In the genomic region with DNA sequence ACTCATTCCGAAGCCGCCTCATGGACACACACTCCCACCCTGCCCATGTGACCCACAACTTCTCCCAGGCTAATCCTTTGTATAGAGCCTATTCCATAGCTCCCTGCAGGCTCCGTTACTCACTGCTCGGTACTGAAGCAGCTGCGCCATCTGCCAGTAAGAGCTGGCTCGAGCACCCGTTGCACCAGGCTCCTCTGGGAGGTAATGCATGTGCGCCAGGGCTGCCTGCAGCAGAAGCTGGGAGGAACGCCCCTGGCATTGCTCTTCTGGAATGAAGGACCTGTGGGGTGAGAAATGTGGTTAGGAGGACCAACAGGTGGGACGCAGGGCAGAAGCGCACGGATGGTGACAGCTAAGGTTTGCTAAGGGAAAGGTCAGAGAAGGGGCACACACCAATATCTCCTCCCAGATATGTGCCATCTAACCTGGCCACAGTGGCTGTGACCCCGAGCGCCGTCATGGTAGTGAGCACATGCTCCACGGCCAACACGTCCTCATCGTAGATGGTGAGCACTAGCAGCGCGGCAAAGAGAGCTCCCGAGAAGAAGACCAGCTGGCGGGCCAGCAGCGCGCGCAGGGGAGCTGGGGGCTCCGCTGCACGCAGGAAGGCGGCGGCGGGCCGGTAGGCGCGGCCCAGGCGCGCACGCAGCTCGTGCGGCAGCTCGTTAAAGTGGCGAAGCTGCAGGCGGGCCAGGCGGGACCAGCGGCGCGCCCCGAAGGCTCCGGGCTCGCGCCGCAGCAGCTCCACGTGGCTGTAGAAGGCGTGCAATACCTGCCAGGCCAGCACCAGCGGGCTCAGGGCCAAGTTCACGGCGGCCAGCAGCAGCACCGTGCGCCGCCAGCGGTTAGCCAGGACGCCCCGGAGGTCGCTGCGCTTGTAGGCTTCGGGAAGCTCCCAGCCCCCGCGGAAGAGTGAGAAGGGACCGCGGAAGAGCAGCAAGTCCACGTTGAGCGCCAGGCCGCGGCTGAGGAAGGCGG, we compare ENCODE assay signal across 8 mouse cellular contexts. TPM values are rescaled to one million over a fixed set of nuclear protein-coding genes. Genes with fewer than 3 reads are reported as not detected.
DNase-seq lines count a peak whose midpoint lies in the region; ATAC-seq lines count a peak whose summit lies in the region.

No protein-coding gene starts in this region.

- intact Hi-C loops in left cerebral cortex, postnatal 36 days (cut with DNase I), result loop anchor here (5.0 kb wide), 1 partner anchor 35 kb away; the partner anchor contains the start of gene Kcnh2

- no peaks in the 10 kb centered on the region for H3K9me3 ChIP-seq in intestine, embryonic 16.5 days (ENCODE audit: control insufficient read depth, low read length)

- H3K4me2 ChIP-seq in intestine, embryonic 16.5 days (ENCODE audit: low read depth, low read length), result peak overlapping the region; percentile 95

- H3K27ac ChIP-seq in intestine, embryonic 16.5 days (ENCODE audit: low read length), result peak overlapping the region; percentile 57

- peak; percentile 49 for ATAC-seq in intestine, embryonic 16.5 days
- ATAC-seq in megakaryocyte-erythroid progenitor cell, adult 5-6 weeks (replicated peaks; ENCODE audit: low FRiP score, low TSS enrichment, poor library complexity, severe bottlenecking), result 0 out of 2 replicates have a peak, but pooled peaks have one; percentile 18

- under 1% methylated on average over 72 of the region's 73 CpGs for WGBS in intestine, embryonic 16.5 days

- DNase-seq in cerebellum, adult 8-10 months, result peak; percentile 41
- DNase-seq in cerebellum, adult 11 months, result no peak
- peak; percentile 44 to 48 for DNase-seq in cerebellum, postnatal 36 days
- peak; percentile 67 for DNase-seq in gastrocnemius, postnatal 25 days
- DNase-seq in left cerebral cortex, postnatal 36 days (ENCODE audit: low spot score in 2 of 2), result peak; percentile 59 to 66
- DNase-seq in splenic B cell, adult 2 months (ENCODE audit: low read depth, low spot score), result peak; percentile 24

- peaks cover 47% of the 10 kb centered on the region for H3K4me1 ChIP-seq in intestine, embryonic 16.5 days (ENCODE audit: control insufficient read depth, insufficient read depth, low read length)

- H3K4me3 ChIP-seq in intestine, embryonic 16.5 days (ENCODE audit: low read length), result peak overlapping the region; percentile 55

- no peaks in the 10 kb centered on the region for H3K36me3 ChIP-seq in intestine, embryonic 16.5 days (ENCODE audit: control insufficient read depth, insufficient read depth, low read length)
- H3K36me3 ChIP-seq in splenic B cell, adult 2 months (ENCODE audit: control insufficient read depth, insufficient read depth, low read length, poor library complexity, severe bottlenecking), result no peaks in the 10 kb centered on the region

- peak overlapping the region; percentile 79 for H3K9ac ChIP-seq in intestine, embryonic 16.5 days (ENCODE audit: low read depth, low read length)

- H3K27me3 ChIP-seq in intestine, embryonic 16.5 days (replicated peaks; ENCODE audit: control insufficient read depth, insufficient read depth, low read length), result peaks cover 7% of the 10 kb centered on the region; the same call in 1 of the 2 replicates
- H3K27me3 ChIP-seq in splenic B cell, adult 2 months (ENCODE audit: control insufficient read depth, insufficient read depth, low read length, poor library complexity, severe bottlenecking), result no peaks in the 10 kb centered on the region

RNA-seq across cellular contexts. Expression of gene Atg9b, which starts 4.4 kb away (rescaled TPM):
- total RNA-seq in gastrocnemius, postnatal 25 days (2021), result under 1 TPM; 0.10 to 0.19 TPM
- 1.7 and 2.0 TPM in 2 replicates for polyA plus RNA-seq in intestine, embryonic 16.5 days (2015; fragmentation: Nextera tagmentation; extraction: Ambion mirVana)
- total RNA-seq in left cerebral cortex, postnatal 36 days (2021), result 1 to 10 TPM; 2.4 to 4.4 TPM
- 1.9 and 5.2 TPM in 2 replicates for total RNA-seq in megakaryocyte-erythroid progenitor cell, adult 5-6 weeks (2014; fragmentation: Nextera tagmentation)
- total RNA-seq in megakaryocyte-erythroid progenitor cell, adult 5-6 weeks (2017), result 1.1 and 7.3 TPM in 2 replicates

RNA-seq across cellular contexts. Expression of gene Abcb8, which starts 5.9 kb away (rescaled TPM):
- total RNA-seq in gastrocnemius, postnatal 25 days (2021), result 10 to 100 TPM; 33.1 to 40.2 TPM
- polyA plus RNA-seq in intestine, embryonic 16.5 days (2015; fragmentation: Nextera tagmentation; extraction: Ambion mirVana), result 89.8 and 91.3 TPM in 2 replicates
- 10 to 100 TPM; 52.1 to 57.4 TPM for total RNA-seq in left cerebral cortex, postnatal 36 days (2021)
- total RNA-seq in megakaryocyte-erythroid progenitor cell, adult 5-6 weeks (2014; fragmentation: Nextera tagmentation), result 59.4 and 83.4 TPM in 2 replicates
- 8.3 and 24.8 TPM in 2 replicates for total RNA-seq in megakaryocyte-erythroid progenitor cell, adult 5-6 weeks (2017)

RNA-seq across cellular contexts. Expression of gene Nos3, which starts 22.9 kb away (rescaled TPM):
- 1 to 10 TPM; 5.6 to 7.7 TPM for total RNA-seq in gastrocnemius, postnatal 25 days (2021)
- polyA plus RNA-seq in intestine, embryonic 16.5 days (2015; fragmentation: Nextera tagmentation; extraction: Ambion mirVana), result 7.0 and 7.7 TPM in 2 replicates
- total RNA-seq in left cerebral cortex, postnatal 36 days (2021), result 10 to 100 TPM in 1 of 2 experiments, 1 to 10 TPM in 1; 6.9 to 10.8 TPM
- not detected in 2 replicates for total RNA-seq in megakaryocyte-erythroid progenitor cell, adult 5-6 weeks (2014; fragmentation: Nextera tagmentation)
- total RNA-seq in megakaryocyte-erythroid progenitor cell, adult 5-6 weeks (2017), result 0.23 TPM in 1 of 2 replicates, not detected in the other

RNA-seq across cellular contexts. Expression of gene Asic3, which starts 25.6 kb away (rescaled TPM):
- total RNA-seq in gastrocnemius, postnatal 25 days (2021), result under 1 TPM in 1 of 2 experiments, not detected in 1; 0.19 TPM
- polyA plus RNA-seq in intestine, embryonic 16.5 days (2015; fragmentation: Nextera tagmentation; extraction: Ambion mirVana), result 0.12 and 0.57 TPM in 2 replicates
- not detected for total RNA-seq in left cerebral cortex, postnatal 36 days (2021)
- 1.4 TPM in 1 of 2 replicates, not detected in the other for total RNA-seq in megakaryocyte-erythroid progenitor cell, adult 5-6 weeks (2014; fragmentation: Nextera tagmentation)
- total RNA-seq in megakaryocyte-erythroid progenitor cell, adult 5-6 weeks (2017), result not detected in 2 replicates

RNA-seq across cellular contexts. Expression of gene Cdk5, which starts 35.8 kb away (rescaled TPM):
- total RNA-seq in gastrocnemius, postnatal 25 days (2021), result 10 to 100 TPM; 11.7 to 13.7 TPM
- polyA plus RNA-seq in intestine, embryonic 16.5 days (2015; fragmentation: Nextera tagmentation; extraction: Ambion mirVana), result 37.0 and 38.1 TPM in 2 replicates
- 100 to 1,000 TPM; 127 to 133 TPM for total RNA-seq in left cerebral cortex, postnatal 36 days (2021)
- total RNA-seq in megakaryocyte-erythroid progenitor cell, adult 5-6 weeks (2014; fragmentation: Nextera tagmentation), result 25.5 and 31.7 TPM in 2 replicates
- total RNA-seq in megakaryocyte-erythroid progenitor cell, adult 5-6 weeks (2017), result 15.0 and 26.5 TPM in 2 replicates

Comparison
In these comparisons a context has a peak if more than half of its experiments do, and no peak if none do; other contexts are left out.
1. RNA of gene Nos3, which starts 22.9 kb away (total RNA-seq): 6.9 to 10.8 TPM in left cerebral cortex, postnatal 36 days and 5.6 to 7.7 TPM in gastrocnemius, postnatal 25 days; 0.23 TPM in megakaryocyte-erythroid progenitor cell, adult 5-6 weeks; every median in the first group is over 4 times any median in the second.